Mouse (Mus musculus): ENCODE data around the gene Megf11. TPM values are rescaled to one million over a fixed set of nuclear protein-coding genes. Genes with fewer than 3 reads are reported as not detected.
A peak's percentile ranks its signal among the peaks of the same experiment; 100 is the strongest.

Megf11 gene
- polyA plus RNA-seq, 1 experiment: 0.67 TPM

DNA sequence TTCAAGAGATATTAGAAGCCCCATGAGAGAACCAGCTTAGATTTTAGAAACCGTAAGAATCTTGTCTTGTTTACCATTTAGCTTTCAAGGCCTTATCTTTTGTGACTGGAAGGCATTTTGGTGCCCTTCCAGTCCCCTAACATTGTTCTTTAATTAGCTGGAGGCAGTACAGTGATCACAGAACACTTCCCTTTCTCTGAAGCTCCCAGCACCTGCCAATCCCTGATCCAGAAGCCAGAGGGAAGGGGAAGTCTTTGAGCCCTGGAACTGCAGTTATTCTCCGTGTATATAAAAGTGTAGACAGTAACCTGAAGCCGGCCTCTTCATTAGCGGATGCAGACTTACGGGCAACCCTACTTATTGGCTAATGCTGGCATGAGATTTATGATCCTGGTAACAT is 35.9 kb upstream of the Megf11 start:
- TF ChIP-seq CTCF (IDR thresholded peaks at IDR 0.05; ENCODE audit: insufficient read depth, low read length) (no peak), POLR2A (IDR thresholded peaks at IDR 0.05; ENCODE audit: borderline replicate concordance, extremely low read depth, low read depth, low read length) (no peak)

DNA sequence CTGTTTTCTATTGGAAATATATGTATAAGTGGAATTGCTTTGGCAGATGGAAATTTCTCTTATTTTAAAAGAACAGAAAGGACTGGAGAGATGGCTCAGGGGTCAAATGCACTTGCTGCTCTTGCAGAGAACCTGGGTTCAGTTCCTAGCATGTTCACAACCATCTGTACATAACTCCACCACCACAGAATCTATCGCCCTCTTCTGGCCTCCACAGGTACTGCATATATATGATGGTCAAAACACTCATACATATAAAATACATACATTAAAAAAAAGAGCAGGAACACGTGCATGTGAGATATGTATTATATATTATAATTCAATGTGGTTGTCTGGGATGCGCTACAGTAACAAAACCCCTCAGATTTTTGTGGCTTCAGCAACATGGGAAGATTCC is 34.2 kb upstream of the Megf11 start:
- 42% methylated on average over 3 of the region's 3 CpGs for WGBS
- DNase-seq: no peak
- H3K4me3 ChIP-seq (replicated peaks; ENCODE audit: extremely low read depth, low read depth, low read length): no peak overlapping the region
- H3K4me1 ChIP-seq (ENCODE audit: control insufficient read depth, insufficient read depth, low read length): no peaks in the 10 kb centered on the region
- TF ChIP-seq POLR2A (IDR thresholded peaks at IDR 0.05; ENCODE audit: borderline replicate concordance, extremely low read depth, low read depth, low read length): no peak
- TF ChIP-seq CTCF (IDR thresholded peaks at IDR 0.05; ENCODE audit: insufficient read depth, low read length): peak; percentile 14; the same call in 1 of the 2 replicates

More for the DNA sequence above, 35.9 kb upstream of the Megf11 start:
- DNase-seq: no peak
- Histone ChIP-seq H3K4me1 (ENCODE audit: control insufficient read depth, insufficient read depth, low read length) (no peaks in the 10 kb centered on the region), H3K4me3 (replicated peaks; ENCODE audit: extremely low read depth, low read depth, low read length) (no peak overlapping the region)
- WGBS: 41% methylated on average over 5 of the region's 5 CpGs

- DNase-seq: no peak
Measured at GRCm38 (mm10) chr9:64355627-64356026, 29.8 kb upstream of the Megf11 start.

DNA sequence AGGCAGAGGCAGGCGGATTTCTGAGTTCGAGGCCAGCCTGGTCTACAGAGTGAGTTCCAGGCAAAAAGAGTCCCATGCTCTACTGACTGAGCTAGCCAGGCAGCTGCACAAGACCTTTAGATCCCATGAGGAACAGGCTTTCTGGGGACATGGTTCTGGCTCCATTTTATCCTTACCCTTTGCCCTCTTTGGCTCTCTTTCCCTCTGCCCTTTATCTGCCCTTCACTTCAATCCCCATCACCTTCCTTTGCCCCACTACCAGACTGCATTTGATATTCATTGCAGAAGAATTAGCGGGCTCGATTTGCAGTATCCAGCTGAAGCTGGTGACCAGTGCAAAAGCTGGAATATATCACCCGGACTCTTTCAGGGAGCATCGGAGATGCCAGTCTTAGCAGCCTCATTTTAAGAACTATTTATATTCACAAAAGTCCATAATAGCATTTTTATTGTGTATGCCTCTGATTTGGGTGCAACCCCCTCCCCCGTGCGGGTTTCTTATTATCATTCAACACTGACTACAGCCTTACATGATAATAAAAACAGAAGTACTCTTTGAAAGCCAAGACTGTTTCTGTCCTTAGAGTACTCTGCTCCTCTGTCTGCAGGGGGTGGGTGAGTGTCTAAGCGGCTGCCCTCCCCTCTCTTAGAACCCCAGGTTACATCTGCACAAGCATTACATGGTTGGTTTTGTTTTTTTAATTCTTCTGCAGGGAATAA is 24.0 kb upstream of the Megf11 start:
- 84% methylated on average over 9 of the region's 9 CpGs for WGBS

More at GRCm38 (mm10) chr9:64355627-64356026, 29.8 kb upstream of the Megf11 start:
- WGBS: 83% methylated on average over 7 of the region's 7 CpGs
- TF ChIP-seq CTCF (IDR thresholded peaks at IDR 0.05; ENCODE audit: insufficient read depth, low read length) (no peak), POLR2A (IDR thresholded peaks at IDR 0.05; ENCODE audit: borderline replicate concordance, extremely low read depth, low read depth, low read length) (no peak)
- Histone ChIP-seq H3K4me3 (replicated peaks; ENCODE audit: extremely low read depth, low read depth, low read length) (no peak overlapping the region), H3K4me1 (ENCODE audit: control insufficient read depth, insufficient read depth, low read length) (no peaks in the 10 kb centered on the region)

DNA sequence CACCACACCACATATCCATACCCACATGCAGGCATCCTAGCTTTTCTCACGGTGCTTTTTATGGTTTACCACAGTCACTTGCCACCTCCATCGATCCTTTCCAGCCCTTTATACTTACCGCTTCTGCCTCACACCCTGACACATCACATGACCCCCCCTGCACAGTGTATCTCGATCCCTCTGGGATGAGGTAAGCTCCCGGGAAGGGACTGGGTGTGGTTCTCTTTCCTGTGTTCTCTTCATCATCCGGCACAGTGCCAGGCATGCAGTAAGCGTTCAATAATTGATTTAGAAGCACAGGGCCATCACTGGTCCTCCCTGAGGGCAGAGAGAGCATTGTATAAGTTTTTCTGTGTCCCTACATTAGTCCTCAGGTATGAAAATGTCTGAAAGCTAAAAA is 15.6 kb upstream of the Megf11 start:
- DNase-seq: no peak
- Histone ChIP-seq H3K4me1 (ENCODE audit: control insufficient read depth, insufficient read depth, low read length) (no peaks in the 10 kb centered on the region), H3K4me3 (replicated peaks; ENCODE audit: extremely low read depth, low read depth, low read length) (no peak overlapping the region)
- no peak for TF ChIP-seq CTCF (IDR thresholded peaks at IDR 0.05; ENCODE audit: insufficient read depth, low read length)
- no peak for TF ChIP-seq POLR2A (IDR thresholded peaks at IDR 0.05; ENCODE audit: borderline replicate concordance, extremely low read depth, low read depth, low read length)
- 39% methylated on average over 7 of the region's 7 CpGs for WGBS

More for the DNA sequence above, 24.0 kb upstream of the Megf11 start:
- no peak overlapping the region for H3K4me3 ChIP-seq (replicated peaks; ENCODE audit: extremely low read depth, low read depth, low read length)
- no peaks in the 10 kb centered on the region for H3K4me1 ChIP-seq (ENCODE audit: control insufficient read depth, insufficient read depth, low read length)
- TF ChIP-seq POLR2A (IDR thresholded peaks at IDR 0.05; ENCODE audit: borderline replicate concordance, extremely low read depth, low read depth, low read length) (no peak), CTCF (IDR thresholded peaks at IDR 0.05; ENCODE audit: insufficient read depth, low read length) (no peak)
- no peak for DNase-seq

- WGBS: 53% methylated on average over 11 of the region's 11 CpGs
- no peak for TF ChIP-seq POLR2A (IDR thresholded peaks at IDR 0.05; ENCODE audit: borderline replicate concordance, extremely low read depth, low read depth, low read length)
- no peak for TF ChIP-seq CTCF (IDR thresholded peaks at IDR 0.05; ENCODE audit: insufficient read depth, low read length)
- H3K4me3 ChIP-seq (replicated peaks; ENCODE audit: extremely low read depth, low read depth, low read length): no peak overlapping the region
- no peak for DNase-seq
- H3K4me1 ChIP-seq (ENCODE audit: control insufficient read depth, insufficient read depth, low read length): no peaks in the 10 kb centered on the region
Measured at GRCm38 (mm10) chr9:64371305-64371819, 14.1 kb upstream of the Megf11 start.

- no peak for DNase-seq
- no peaks in the 10 kb centered on the region for H3K4me1 ChIP-seq (ENCODE audit: control insufficient read depth, insufficient read depth, low read length)
- no peak overlapping the region for H3K4me3 ChIP-seq (replicated peaks; ENCODE audit: extremely low read depth, low read depth, low read length)
- 78% methylated on average over 2 of the region's 2 CpGs for WGBS
- TF ChIP-seq CTCF (IDR thresholded peaks at IDR 0.05; ENCODE audit: insufficient read depth, low read length) (no peak), POLR2A (IDR thresholded peaks at IDR 0.05; ENCODE audit: borderline replicate concordance, extremely low read depth, low read depth, low read length) (no peak)
Measured at GRCm38 (mm10) chr9:64376380-64376779, 9.0 kb upstream of the Megf11 start.

DNA sequence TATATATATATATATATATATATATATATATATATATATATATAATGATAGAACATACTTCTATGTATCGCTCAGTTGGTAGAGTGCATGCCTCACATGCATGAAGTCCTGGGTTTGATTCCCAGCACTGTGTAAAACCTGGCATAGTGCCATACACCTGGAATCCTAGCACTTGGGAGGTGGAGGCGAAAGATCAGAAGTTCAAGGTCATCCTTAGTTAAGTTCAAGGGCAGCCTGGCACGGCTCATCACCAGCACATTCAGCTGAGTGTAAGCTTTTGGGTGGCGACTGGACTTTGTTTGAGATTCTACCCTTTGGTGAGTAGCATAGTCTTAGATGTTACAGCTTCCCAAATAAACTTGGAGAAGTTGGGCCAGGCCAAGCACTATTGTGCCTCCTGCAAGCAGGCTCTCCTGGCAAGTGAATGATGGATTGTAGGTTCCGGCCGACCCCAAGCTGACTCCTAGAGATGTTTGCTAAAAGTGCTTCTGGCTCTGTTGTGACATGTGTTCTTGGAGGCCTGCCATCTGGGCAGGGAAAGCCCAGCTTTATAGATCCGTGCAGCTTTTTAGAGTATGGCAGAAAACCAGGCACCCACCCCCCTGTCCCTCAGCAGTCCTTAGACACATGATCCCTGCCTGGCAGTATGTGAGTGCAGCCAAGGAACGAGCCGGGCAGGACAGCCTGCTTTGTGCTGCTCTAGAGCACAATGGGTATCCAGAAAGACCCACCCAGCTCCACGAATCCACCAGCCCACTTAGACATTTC is 2.2 kb upstream of the Megf11 start:
- DNase-seq: no peak
- no peak overlapping the region for H3K4me3 ChIP-seq (replicated peaks; ENCODE audit: extremely low read depth, low read depth, low read length)
- H3K4me1 ChIP-seq (ENCODE audit: control insufficient read depth, insufficient read depth, low read length): peaks cover 6% of the 10 kb centered on the region; the same call in 1 of the 2 replicates
- TF ChIP-seq POLR2A (IDR thresholded peaks at IDR 0.05; ENCODE audit: borderline replicate concordance, extremely low read depth, low read depth, low read length): no peak
- TF ChIP-seq CTCF (IDR thresholded peaks at IDR 0.05; ENCODE audit: insufficient read depth, low read length): no peak
- 28% methylated on average over 10 of the region's 10 CpGs for WGBS

GRCm38 (mm10) chr9:64386466-64387211 is 1.2 kb downstream of the Megf11 start:
- TF ChIP-seq POLR2A (IDR thresholded peaks at IDR 0.05; ENCODE audit: borderline replicate concordance, extremely low read depth, low read depth, low read length) (no peak), CTCF (IDR thresholded peaks at IDR 0.05; ENCODE audit: insufficient read depth, low read length) (no peak)
- H3K4me3 ChIP-seq (replicated peaks; ENCODE audit: extremely low read depth, low read depth, low read length): no peak overlapping the region
- WGBS: 3% methylated on average over 45 of the region's 45 CpGs
- no peak for DNase-seq
- peaks cover 6% of the 10 kb centered on the region; the same call in 1 of the 2 replicates for H3K4me1 ChIP-seq (ENCODE audit: control insufficient read depth, insufficient read depth, low read length)
